Mouse (Mus musculus) lung, embryonic 14.5 days (tissue): ENCODE measurements around the gene Col4a1. TPM values are rescaled to one million over a fixed set of nuclear protein-coding genes. Genes with fewer than 3 reads are reported as not detected.

Experiments
- ATAC-seq: fragments of 200-750 bp; cut with Nextera tagmentation; 2 replicates; pipeline ENCODE4 v1.8.0; 2017; ENCODE audit warnings: mild to moderate bottlenecking, moderate TSS enrichment, moderate library complexity; ENCODE audit not compliant: insufficient read depth
- DNase-seq: peaks from one replicate; pipeline ENCODE4 v3.0.0-alpha.2; 2015
- H3K27ac ChIP-seq: fragments of 300-500 bp; sonication (generic); 2 replicates; pipeline ENCODE4 v1.5.1; 2014; ENCODE audit warnings: low read depth, mild to moderate bottlenecking, moderate library complexity
- H3K27me3 ChIP-seq: fragments of 300-500 bp; sonication (generic); 2 replicates; pipeline ENCODE4 v1.6.1; 2014; ENCODE audit warnings: low read length, control low read depth; ENCODE audit not compliant: insufficient read depth
- H3K36me3 ChIP-seq: fragments of 300-500 bp; sonication (generic); 2 replicates; pipeline ENCODE4 v1.6.1; 2014; ENCODE audit warnings: control low read depth; ENCODE audit not compliant: insufficient read depth
- H3K4me1 ChIP-seq: fragments of 300-500 bp; sonication (generic); 2 replicates; pipeline ENCODE4 v1.6.1; 2014; ENCODE audit warnings: antibody characterized with exemption, control low read depth; ENCODE audit not compliant: insufficient read depth
- H3K4me2 ChIP-seq: fragments of 300-500 bp; sonication (generic); 2 replicates; pipeline ENCODE4 v1.6.1; 2014; ENCODE audit warnings: mild to moderate bottlenecking
- H3K4me3 ChIP-seq: fragments of 300-500 bp; sonication (generic); 2 replicates; pipeline ENCODE4 v1.5.1; 2014; ENCODE audit warnings: low read depth, low read length
- H3K9ac ChIP-seq: fragments of 300-500 bp; sonication (generic); 2 replicates; pipeline ENCODE4 v1.6.1; 2014
- H3K9me3 ChIP-seq: fragments of 300-500 bp; sonication (generic); 2 replicates; pipeline ENCODE4 v1.6.1; 2016; ENCODE audit warnings: low read depth, low read length, control low read depth
- CTCF ChIP-seq: IDR thresholded peaks from 2 replicates; pipeline ENCODE4 v1.5.1; 2016; ENCODE audit warnings: antibody characterized with exemption, low read depth
- WGBS: fragments of 180-500 bp; shearing (Covaris S2); extraction: QIAGEN DNeasy Blood & Tissue Kit; methylation state at CpG from one replicate; pipeline ENCODE4 v1.1.7; 2014; 5-methylcytosine and 5-hydroxymethylcytosine counted together
- polyA plus RNA-seq: library from polyadenylated mRNA; unstranded; fragments of >200 nt; fragmentation: Nextera tagmentation; extraction: Ambion mirVana; gene quantifications from 2 replicates; pipeline ENCODE4 v1.2.1, GENCODE M21; 2014

Col4a1 gene
- polyA plus RNA-seq, result 372 and 389 TPM in 2 replicates

- Histone ChIP-seq H3K4me2 (peak within 1 kb of the TSS; percentile 94), H3K27me3 (no peaks in the 10 kb centered on the region), H3K4me1 (peaks cover 10% of the 10 kb centered on the region), H3K4me3 (peak within 1 kb of the TSS; percentile 85), H3K36me3 (peaks cover 10% of the 10 kb centered on the region), H3K27ac (peak within 1 kb of the TSS; percentile 93), H3K9me3 (no peaks in the 10 kb centered on the region), H3K9ac (peak within 1 kb of the TSS; percentile 95)
- TF ChIP-seq CTCF, result 0 out of 2 replicates have a peak, but pooled peaks have one; percentile 2
- WGBS, result under 1% methylated on average over 82 of the region's 87 CpGs
- ATAC-seq (peak; percentile 83), DNase-seq (peak; percentile 93)
These were observed at the start of gene Col4a1, which contains the start of gene Col4a2 for GRCm38 (mm10) chr8:11312349-11313175. Col4a1 (minus strand) TSS chr8:11312826. Col4a2 (plus strand) TSS chr8:11312805.

GRCm38 (mm10) chr8:11361546-11362277 is 49.1 kb upstream of the Col4a1 start:
- Histone ChIP-seq H3K9me3 (no peaks in the 10 kb centered on the region), H3K4me3 (no peak overlapping the region), H3K9ac (no peak overlapping the region), H3K4me1 (peaks cover 26% of the 10 kb centered on the region), H3K36me3 (peaks cover 4% of the 10 kb centered on the region; the same call in 1 of the 2 replicates), H3K4me2 (no peak overlapping the region), H3K27ac (peak overlapping the region; percentile 77; the same call in 1 of the 2 replicates), H3K27me3 (no peaks in the 10 kb centered on the region)
- no peak for DNase-seq
- WGBS, result 65% methylated on average over 9 of the region's 9 CpGs
- no peak for TF ChIP-seq CTCF
- ATAC-seq, result 0 out of 2 replicates have a peak, but pooled peaks have one; percentile 31

- Histone ChIP-seq H3K9ac (no peak overlapping the region), H3K27me3 (no peaks in the 10 kb centered on the region), H3K9me3 (no peaks in the 10 kb centered on the region), H3K4me2 (no peak overlapping the region), H3K4me3 (no peak overlapping the region), H3K27ac (no peak overlapping the region), H3K36me3 (peaks cover 8% of the 10 kb centered on the region; the same call in 1 of the 2 replicates), H3K4me1 (peaks cover 25% of the 10 kb centered on the region)
- TF ChIP-seq CTCF, result no peak
- ATAC-seq, result no peak
- DNase-seq, result no peak
- 86% methylated on average over 5 of the region's 5 CpGs for WGBS
These were observed 47.2 kb upstream of the Col4a1 start for GRCm38 (mm10) chr8:11359846-11360245.

- no peak overlapping the region for H3K4me2 ChIP-seq
- H3K4me3 ChIP-seq, result no peak overlapping the region
- TF ChIP-seq CTCF, result no peak
- peaks cover 14% of the 10 kb centered on the region; the same call in 1 of the 2 replicates for H3K36me3 ChIP-seq
- H3K9me3 ChIP-seq, result no peaks in the 10 kb centered on the region
- no peaks in the 10 kb centered on the region for H3K27me3 ChIP-seq
- 25% methylated on average over 7 of the region's 7 CpGs for WGBS
- peak; percentile 59; the same call in 1 of the 2 replicates for ATAC-seq
- H3K9ac ChIP-seq, result no peak overlapping the region
- DNase-seq, result peak; percentile 59
- H3K4me1 ChIP-seq, result peaks cover 21% of the 10 kb centered on the region
- peak overlapping the region; percentile 72 for H3K27ac ChIP-seq
These were observed 45.4 kb upstream of the Col4a1 start for GRCm38 (mm10) chr8:11357921-11358436.

- H3K9me3 ChIP-seq, result no peaks in the 10 kb centered on the region
- no peak overlapping the region for H3K4me2 ChIP-seq
- H3K4me3 ChIP-seq, result no peak overlapping the region
- 60% methylated on average over 8 of the region's 8 CpGs for WGBS
- no peak for TF ChIP-seq CTCF
- ATAC-seq (no peak), DNase-seq (no peak)
- H3K27me3 ChIP-seq, result no peaks in the 10 kb centered on the region
- peaks cover 12% of the 10 kb centered on the region for H3K4me1 ChIP-seq
- peaks cover 14% of the 10 kb centered on the region; the same call in 1 of the 2 replicates for H3K36me3 ChIP-seq
- no peak overlapping the region for H3K9ac ChIP-seq
- peak overlapping the region; percentile 72; the same call in 1 of the 2 replicates for H3K27ac ChIP-seq
These were observed 44.1 kb upstream of the Col4a1 start for GRCm38 (mm10) chr8:11356776-11357175.

GRCm38 (mm10) chr8:11355900-11356299 is 43.3 kb upstream of the Col4a1 start:
- H3K27ac ChIP-seq, result no peak overlapping the region
- DNase-seq (no peak), ATAC-seq (no peak)
- H3K4me3 ChIP-seq, result no peak overlapping the region
- WGBS, result 82% methylated on average over 3 of the region's 3 CpGs
- H3K4me1 ChIP-seq, result peaks cover 16% of the 10 kb centered on the region
- no peak overlapping the region for H3K9ac ChIP-seq
- no peak overlapping the region for H3K4me2 ChIP-seq
- no peaks in the 10 kb centered on the region for H3K9me3 ChIP-seq
- H3K27me3 ChIP-seq, result no peaks in the 10 kb centered on the region
- no peak for TF ChIP-seq CTCF
- peaks cover 14% of the 10 kb centered on the region; the same call in 1 of the 2 replicates for H3K36me3 ChIP-seq
